In genomic region chr4:12776217-12776578, GRCm38 (mm10) we compare ENCODE assay signal across 21 mouse cellular contexts.
DNase-seq lines count a peak whose midpoint lies in the region; ATAC-seq and TF ChIP-seq lines count a peak whose summit lies in the region.
"Had no signal": no experiment of that assay in that cellular context is flagged by ENCODE, and none has a peak within 500 bp of the region (broad histone marks: within the 10 kb centered on the region; RNA-seq: fewer than 3 reads in every experiment).

No protein-coding gene starts in this region.

- no peaks in the 10 kb centered on the region for H3K36me3 ChIP-seq in hindbrain, embryonic 10.5 days
- no peaks in the 10 kb centered on the region for H3K36me3 ChIP-seq in hindbrain, embryonic 11.5 days (ENCODE audit: control insufficient read depth, insufficient read depth, low read length)
- no peaks in the 10 kb centered on the region for H3K36me3 ChIP-seq in neural tube, embryonic 13.5 days
- H3K36me3 ChIP-seq in thymus, adult 2 months (ENCODE audit: control insufficient read depth, insufficient read depth, low read length), result no peaks in the 10 kb centered on the region
- H3K36me3 ChIP-seq: liver, embryonic 13.5 days; lung, embryonic 15.5 days; neural tube, embryonic 12.5 days had no signal

- WGBS in hindbrain, embryonic 10.5 days, result 68% methylated on average over 2 of the region's 2 CpGs
- WGBS in hindbrain, embryonic 11.5 days, result 77% methylated on average over 2 of the region's 2 CpGs
- WGBS in neural tube, embryonic 13.5 days, result 81% methylated on average over 2 of the region's 2 CpGs
- 94% methylated on average over 2 of the region's 2 CpGs for WGBS in thymus, adult 2 months

- DNase-seq in hindbrain, embryonic 10.5 days (ENCODE audit: low spot score), result no peak
- DNase-seq in hindbrain, embryonic 11.5 days (ENCODE audit: low spot score), result no peak
- no peak for DNase-seq in neural tube, embryonic 10.5 days (ENCODE audit: extremely low spot score, low spot score)
- peak; percentile 40 for DNase-seq in mesoderm, embryonic 11.5 days (ENCODE audit: low read depth, low spot score)
- no peak for DNase-seq in right cerebral cortex, postnatal 36 days (ENCODE audit: low spot score in 2 of 2)
- DNase-seq in thymus, adult 2 months, result no peak
- DNase-seq: adrenal gland, postnatal 25 days; cerebellum, adult 11 months; cerebellum, postnatal 14 days; gastrocnemius, postnatal 25 days; kidney, adult 11 months; liver, embryonic 13.5 days; spleen, adult 18-20 months; thymus, postnatal 36 days had no signal

- no peaks in the 10 kb centered on the region for H3K9me3 ChIP-seq in hindbrain, embryonic 10.5 days
- H3K9me3 ChIP-seq in hindbrain, embryonic 11.5 days (ENCODE audit: control insufficient read depth, low read length), result no peaks in the 10 kb centered on the region
- no peaks in the 10 kb centered on the region for H3K9me3 ChIP-seq in neural tube, embryonic 13.5 days
- H3K9me3 ChIP-seq: liver, embryonic 13.5 days; lung, embryonic 15.5 days; neural tube, embryonic 12.5 days had no signal

- no peak overlapping the region for H3K4me2 ChIP-seq in hindbrain, embryonic 11.5 days (replicated peaks; ENCODE audit: low read depth, low read length)
- no peak overlapping the region for H3K4me2 ChIP-seq in neural tube, embryonic 13.5 days
- H3K4me2 ChIP-seq: liver, embryonic 13.5 days; lung, embryonic 15.5 days; neural tube, embryonic 12.5 days had no signal

- peaks cover 31% of the 10 kb centered on the region for H3K4me1 ChIP-seq in hindbrain, embryonic 10.5 days (replicated peaks)
- H3K4me1 ChIP-seq in hindbrain, embryonic 11.5 days (replicated peaks; ENCODE audit: control insufficient read depth, insufficient read depth, low read length), result no peaks in the 10 kb centered on the region
- H3K4me1 ChIP-seq in neural tube, embryonic 13.5 days (replicated peaks), result peaks cover 18% of the 10 kb centered on the region
- no peaks in the 10 kb centered on the region for H3K4me1 ChIP-seq in thymus, adult 2 months (replicated peaks; ENCODE audit: control insufficient read depth, insufficient read depth, low read length)
- H3K4me1 ChIP-seq: liver, embryonic 13.5 days; lung, embryonic 15.5 days had no signal

- no peak for ATAC-seq in hindbrain, embryonic 11.5 days (ENCODE audit: low FRiP score)
- ATAC-seq in neural tube, embryonic 13.5 days (ENCODE audit: low read depth), result no peak

- H3K27ac ChIP-seq in hindbrain, embryonic 10.5 days, result 0 out of 2 replicates have a peak overlapping the region, but pooled peaks have one; percentile 53
- H3K27ac ChIP-seq in hindbrain, embryonic 11.5 days (ENCODE audit: low read depth, low read length), result no peak overlapping the region
- H3K27ac ChIP-seq in neural tube, embryonic 13.5 days (replicated peaks), result peak overlapping the region; percentile 39; the same call in 1 of the 2 replicates
- no peak overlapping the region for H3K27ac ChIP-seq in thymus, adult 2 months (ENCODE audit: control insufficient read depth, insufficient read depth, low read length)
- H3K27ac ChIP-seq: kidney, postnatal 0 days; layer of hippocampus, adult 2 months; liver, embryonic 13.5 days; lung, embryonic 15.5 days; macrophage; neural tube, embryonic 12.5 days had no signal

- no peak for TF ChIP-seq CTCF in thymus, adult 2 months (IDR thresholded peaks at IDR 0.05; ENCODE audit: borderline replicate concordance, control insufficient read depth, extremely low read depth, insufficient read depth, low read length, poor library complexity)

- H3K9ac ChIP-seq in hindbrain, embryonic 11.5 days (ENCODE audit: low read depth, low read length), result no peak overlapping the region
- no peak overlapping the region for H3K9ac ChIP-seq in neural tube, embryonic 13.5 days
- H3K9ac ChIP-seq: liver, embryonic 13.5 days; lung, embryonic 15.5 days; neural tube, embryonic 12.5 days had no signal

- TF ChIP-seq POLR2A in thymus, adult 2 months (IDR thresholded peaks at IDR 0.05; ENCODE audit: control insufficient read depth, extremely low read depth, insufficient read depth, low read length, poor library complexity), result no peak

- H3K4me3 ChIP-seq in hindbrain, embryonic 10.5 days, result no peak overlapping the region
- no peak overlapping the region for H3K4me3 ChIP-seq in hindbrain, embryonic 11.5 days (ENCODE audit: low read depth, low read length)
- no peak overlapping the region for H3K4me3 ChIP-seq in neural tube, embryonic 13.5 days
- H3K4me3 ChIP-seq in thymus, adult 2 months (ENCODE audit: control insufficient read depth, insufficient read depth, low read length), result no peak overlapping the region
- H3K4me3 ChIP-seq: layer of hippocampus, adult 2 months; liver, embryonic 13.5 days; lung, embryonic 15.5 days; neural tube, embryonic 12.5 days had no signal

- H3K27me3 ChIP-seq in hindbrain, embryonic 10.5 days (ENCODE audit: insufficient read depth, poor library complexity, severe bottlenecking), result no peaks in the 10 kb centered on the region
- H3K27me3 ChIP-seq in hindbrain, embryonic 11.5 days (ENCODE audit: control insufficient read depth, insufficient read depth, low read length), result no peaks in the 10 kb centered on the region
- no peaks in the 10 kb centered on the region for H3K27me3 ChIP-seq in neural tube, embryonic 13.5 days
- no peaks in the 10 kb centered on the region for H3K27me3 ChIP-seq in thymus, adult 2 months (ENCODE audit: control insufficient read depth, insufficient read depth, low read length)
- H3K27me3 ChIP-seq: CH12.LX; liver, embryonic 13.5 days; lung, embryonic 15.5 days; neural tube, embryonic 12.5 days had no signal

Comparison
In these comparisons a context has a peak if more than half of its experiments do, and no peak if none do; other contexts are left out.
1. H3K27ac ChIP-seq: peak in hindbrain, embryonic 10.5 days (single experiment) and neural tube, embryonic 13.5 days (single experiment); none in hindbrain, embryonic 11.5 days (single experiment) and thymus, adult 2 months (single experiment).